Mouse (Mus musculus): ENCODE data around the gene Exd1.

DNA sequence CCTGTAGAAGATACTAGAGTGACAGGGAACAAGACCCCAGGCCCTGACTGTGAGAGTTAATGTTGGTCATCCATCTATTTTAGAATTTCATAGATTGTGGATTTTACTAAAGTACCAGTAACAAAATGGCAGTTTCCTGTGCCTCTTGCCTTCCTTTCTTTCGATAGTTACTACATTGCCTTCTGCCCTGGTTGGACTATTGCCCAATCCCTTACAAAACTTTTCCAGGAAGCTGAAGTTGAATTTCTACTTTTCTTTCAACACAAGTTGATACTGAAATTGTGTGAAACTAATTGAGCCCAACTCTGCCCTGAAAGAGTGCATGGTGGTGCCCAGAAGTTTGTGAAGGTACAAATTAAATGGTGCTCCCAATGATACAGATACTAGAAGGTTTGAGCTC is 25.0 kb upstream of the Exd1 start:
- TF ChIP-seq CTCF (IDR thresholded peaks at IDR 0.05; ENCODE audit: extremely low read depth, insufficient read depth, insufficient read length, insufficient replicate concordance): no peak
- no peak for TF ChIP-seq POLR2A (IDR thresholded peaks at IDR 0.05; ENCODE audit: low read depth, low read length)
